Mouse (Mus musculus): ENCODE results near the gene Ckap2. TPM values are rescaled to one million over a fixed set of nuclear protein-coding genes. Genes with fewer than 3 reads are reported as not detected.
A peak's percentile ranks its signal among the peaks of the same experiment; 100 is the strongest.
"Not testable (repeated sequence)": the region's sequence is repeated elsewhere in the genome, so short reads cannot be mapped to it uniquely, and the experiment has no call there.

Ckap2 gene
- polyA plus RNA-seq, 1 experiment from 2014 or later, result 53.2 TPM

DNA sequence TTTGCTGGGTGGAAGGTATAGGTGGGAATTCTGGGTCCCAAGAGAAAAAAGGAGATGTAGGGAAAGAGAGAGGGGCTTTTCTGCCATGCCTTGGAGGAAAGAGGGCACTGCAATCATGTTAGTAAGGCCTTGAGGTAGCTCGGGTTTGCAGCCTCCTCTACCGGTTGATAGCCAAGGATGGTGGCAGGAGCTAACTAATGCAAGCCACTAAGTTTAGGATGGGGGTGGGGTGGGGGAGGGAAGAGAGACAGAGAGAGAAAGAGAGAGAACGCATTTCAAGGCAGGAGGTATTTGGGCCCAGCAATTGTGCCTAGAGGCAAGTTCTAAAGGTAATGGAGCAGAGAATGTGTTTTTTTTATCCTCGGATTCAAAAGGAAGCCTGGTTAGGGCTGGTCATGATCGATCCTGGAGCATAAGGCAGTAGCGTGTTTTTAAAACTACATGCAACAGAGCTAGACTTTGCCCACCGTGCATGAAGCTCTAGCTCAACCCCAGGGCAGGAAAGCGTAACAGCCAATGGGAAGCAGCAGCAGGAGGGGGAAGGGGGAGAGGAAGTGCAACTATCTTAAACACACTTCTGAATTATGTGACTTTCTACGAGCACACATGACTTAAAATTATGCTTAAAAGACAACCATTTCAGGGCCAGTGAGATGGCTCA, 37.8 kb downstream of the Ckap2 start:
- WGBS, result 63% methylated on average over 9 of the region's 9 CpGs
- no peak for ATAC-seq (ENCODE audit: insufficient number of reproducible peaks, insufficient read depth, low FRiP score, low TSS enrichment, low read depth)
- H3K4me2 ChIP-seq, result no peak overlapping the region
- no peaks in the 10 kb centered on the region for H3K9me3 ChIP-seq
- H3K9ac ChIP-seq, result no peak overlapping the region
- no peak overlapping the region for H3K4me3 ChIP-seq
- H3K36me3 ChIP-seq, result peaks cover 13% of the 10 kb centered on the region
- no peaks in the 10 kb centered on the region for H3K4me1 ChIP-seq
- H3K27me3 ChIP-seq, result no peaks in the 10 kb centered on the region
- H3K27ac ChIP-seq, result no peak overlapping the region

DNA sequence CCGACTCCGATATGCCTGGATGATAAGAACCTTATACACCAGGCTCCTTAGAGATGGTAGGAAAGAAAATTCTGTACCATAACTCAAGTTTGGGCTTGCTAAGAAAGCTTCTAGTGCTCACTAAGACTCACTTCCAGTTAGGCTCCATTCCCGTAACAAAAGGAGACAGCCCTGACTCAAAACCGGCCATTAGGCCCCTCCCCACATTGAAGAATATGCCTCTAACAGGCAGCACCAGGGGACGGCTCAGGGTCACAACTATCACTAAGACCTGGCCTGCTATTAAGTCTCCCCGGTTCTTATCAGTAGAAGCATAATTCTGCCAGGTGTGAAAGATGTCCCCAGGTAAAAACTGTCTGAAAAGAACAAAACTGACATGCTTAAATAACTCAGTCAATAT, 39.8 kb downstream of the Ckap2 start:
- Histone ChIP-seq H3K4me1 (no peaks in the 10 kb centered on the region), H3K27ac (no peak overlapping the region), H3K9me3 (no peaks in the 10 kb centered on the region), H3K4me3 (no peak overlapping the region), H3K36me3 (peaks cover 21% of the 10 kb centered on the region), H3K9ac (no peak overlapping the region), H3K4me2 (no peak overlapping the region), H3K27me3 (no peaks in the 10 kb centered on the region)
- ATAC-seq (ENCODE audit: insufficient number of reproducible peaks, insufficient read depth, low FRiP score, low TSS enrichment, low read depth), result no peak
- 78% methylated on average over 6 of the region's 6 CpGs for WGBS

- no peaks in the 10 kb centered on the region for H3K27me3 ChIP-seq
- no peaks in the 10 kb centered on the region for H3K9me3 ChIP-seq
- ATAC-seq (ENCODE audit: insufficient number of reproducible peaks, insufficient read depth, low FRiP score, low TSS enrichment, low read depth), result no peak
- WGBS, result 75% methylated on average over 1 of the region's 1 CpGs
- no peak overlapping the region for H3K4me2 ChIP-seq
- no peak overlapping the region for H3K4me3 ChIP-seq
- no peaks in the 10 kb centered on the region for H3K4me1 ChIP-seq
- H3K9ac ChIP-seq, result no peak overlapping the region
- H3K27ac ChIP-seq, result no peak overlapping the region
- peaks cover 23% of the 10 kb centered on the region for H3K36me3 ChIP-seq
Observed at GRCm38 (mm10) chr8:22143764-22144491, 41.7 kb downstream of the Ckap2 start.

GRCm38 (mm10) chr8:22142592-22142991, 43.0 kb downstream of the Ckap2 start:
- H3K36me3 ChIP-seq, result peaks cover 13% of the 10 kb centered on the region; the same call in 1 of the 2 replicates
- no peaks in the 10 kb centered on the region for H3K9me3 ChIP-seq
- H3K4me3 ChIP-seq, result no peak overlapping the region
- H3K27ac ChIP-seq, result no peak overlapping the region
- WGBS, result 88% methylated on average over 4 of the region's 4 CpGs
- no peaks in the 10 kb centered on the region for H3K27me3 ChIP-seq
- no peaks in the 10 kb centered on the region for H3K4me1 ChIP-seq
- no peak for ATAC-seq (ENCODE audit: insufficient number of reproducible peaks, insufficient read depth, low FRiP score, low TSS enrichment, low read depth)
- H3K9ac ChIP-seq, result no peak overlapping the region
- no peak overlapping the region for H3K4me2 ChIP-seq

GRCm38 (mm10) chr8:22141836-22142385, 43.7 kb downstream of the Ckap2 start:
- Histone ChIP-seq H3K9ac (no peak overlapping the region), H3K4me1 (no peaks in the 10 kb centered on the region), H3K4me2 (no peak overlapping the region), H3K27ac (no peak overlapping the region), H3K9me3 (no peaks in the 10 kb centered on the region), H3K4me3 (no peak overlapping the region), H3K36me3 (peaks cover 13% of the 10 kb centered on the region; the same call in 1 of the 2 replicates), H3K27me3 (no peaks in the 10 kb centered on the region)
- no peak for ATAC-seq (ENCODE audit: insufficient number of reproducible peaks, insufficient read depth, low FRiP score, low TSS enrichment, low read depth)
- 85% methylated on average over 4 of the region's 4 CpGs for WGBS

DNA sequence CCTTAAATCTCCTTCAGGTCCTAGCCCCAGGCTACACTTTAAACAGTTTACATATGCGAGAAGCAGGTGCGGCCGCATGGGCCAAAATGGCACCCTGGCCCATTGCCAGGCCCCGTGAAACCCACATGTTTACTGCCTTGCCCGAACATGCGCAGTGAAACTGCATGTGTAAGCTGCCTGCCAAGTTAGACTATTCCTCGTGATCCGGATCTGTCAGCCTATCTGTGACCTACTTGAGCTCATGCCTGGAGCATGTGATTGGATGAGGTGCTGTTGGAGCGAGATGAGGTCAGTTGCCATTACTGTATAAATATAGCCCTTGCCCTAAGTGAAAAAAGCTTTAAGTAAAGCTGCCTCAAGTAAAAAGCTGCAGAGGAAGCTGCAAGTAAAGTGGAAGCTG, 49.2 kb downstream of the Ckap2 start:
- ATAC-seq (ENCODE audit: insufficient number of reproducible peaks, insufficient read depth, low FRiP score, low TSS enrichment, low read depth); H3K27me3 ChIP-seq: not testable (repeated sequence)

DNA sequence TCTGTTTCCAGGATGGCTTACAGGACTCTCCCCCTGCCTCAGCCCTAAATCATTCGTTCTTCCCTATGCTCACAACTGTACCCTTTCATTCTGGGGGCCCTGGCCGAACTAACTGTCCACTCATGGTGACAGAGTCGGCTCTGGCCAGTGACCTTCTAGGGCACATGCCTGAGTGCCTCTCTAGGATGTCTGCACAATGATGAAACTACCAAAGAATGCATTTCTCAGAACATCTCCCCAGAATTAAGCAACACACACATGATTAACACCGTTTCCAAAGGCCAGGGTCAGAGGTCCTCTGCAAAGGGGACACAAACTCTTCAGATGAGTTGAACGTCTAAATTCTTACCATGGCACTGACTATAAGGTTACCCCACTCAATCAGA, 50.9 kb downstream of the Ckap2 start:
- Histone ChIP-seq H3K4me3 (no peak overlapping the region), H3K27ac (no peak overlapping the region), H3K9me3 (no peaks in the 10 kb centered on the region), H3K36me3 (peaks cover 9% of the 10 kb centered on the region; the same call in 1 of the 2 replicates), H3K27me3 (no peaks in the 10 kb centered on the region), H3K4me1 (no peaks in the 10 kb centered on the region), H3K4me2 (no peak overlapping the region), H3K9ac (no peak overlapping the region)
- WGBS, result 83% methylated on average over 5 of the region's 5 CpGs
- ATAC-seq (ENCODE audit: insufficient number of reproducible peaks, insufficient read depth, low FRiP score, low TSS enrichment, low read depth), result no peak

More for the DNA sequence above, 49.2 kb downstream of the Ckap2 start:
- H3K27ac ChIP-seq, H3K4me1 ChIP-seq, H3K4me3 ChIP-seq, H3K4me2 ChIP-seq, H3K9me3 ChIP-seq, H3K9ac ChIP-seq: not testable (repeated sequence)
- H3K36me3 ChIP-seq, result peaks cover 10% of the 10 kb centered on the region; the same call in 1 of the 2 replicates
- WGBS, result 64% methylated on average over 9 of the region's 9 CpGs

GRCm38 (mm10) chr8:22134078-22134749, 51.4 kb downstream of the Ckap2 start:
- H3K9me3 ChIP-seq, result no peaks in the 10 kb centered on the region
- no peaks in the 10 kb centered on the region for H3K4me1 ChIP-seq
- H3K4me3 ChIP-seq, result no peak overlapping the region
- H3K36me3 ChIP-seq, result peaks cover 9% of the 10 kb centered on the region; the same call in 1 of the 2 replicates
- no peak overlapping the region for H3K27ac ChIP-seq
- no peak overlapping the region for H3K4me2 ChIP-seq
- no peaks in the 10 kb centered on the region for H3K27me3 ChIP-seq
- ATAC-seq (ENCODE audit: insufficient number of reproducible peaks, insufficient read depth, low FRiP score, low TSS enrichment, low read depth), result 0 out of 2 replicates have a peak, but pooled peaks have one; percentile 37
- H3K9ac ChIP-seq, result no peak overlapping the region
- WGBS, result 95% methylated on average over 7 of the region's 7 CpGs

GRCm38 (mm10) chr8:22132062-22132461, 53.6 kb downstream of the Ckap2 start:
- no peaks in the 10 kb centered on the region for H3K4me1 ChIP-seq
- H3K36me3 ChIP-seq, result peaks cover 23% of the 10 kb centered on the region
- H3K27me3 ChIP-seq, result no peaks in the 10 kb centered on the region
- H3K4me2 ChIP-seq, result no peak overlapping the region
- 62% methylated on average over 12 of the region's 12 CpGs for whole genome bisulfite sequencing
- ATAC-seq (ENCODE audit: insufficient number of reproducible peaks, insufficient read depth, low FRiP score, low TSS enrichment, low read depth), result no peak
- no peak overlapping the region for H3K9ac ChIP-seq
- H3K4me3 ChIP-seq, result no peak overlapping the region
- no peaks in the 10 kb centered on the region for H3K9me3 ChIP-seq
- no peak overlapping the region for H3K27ac ChIP-seq

DNA sequence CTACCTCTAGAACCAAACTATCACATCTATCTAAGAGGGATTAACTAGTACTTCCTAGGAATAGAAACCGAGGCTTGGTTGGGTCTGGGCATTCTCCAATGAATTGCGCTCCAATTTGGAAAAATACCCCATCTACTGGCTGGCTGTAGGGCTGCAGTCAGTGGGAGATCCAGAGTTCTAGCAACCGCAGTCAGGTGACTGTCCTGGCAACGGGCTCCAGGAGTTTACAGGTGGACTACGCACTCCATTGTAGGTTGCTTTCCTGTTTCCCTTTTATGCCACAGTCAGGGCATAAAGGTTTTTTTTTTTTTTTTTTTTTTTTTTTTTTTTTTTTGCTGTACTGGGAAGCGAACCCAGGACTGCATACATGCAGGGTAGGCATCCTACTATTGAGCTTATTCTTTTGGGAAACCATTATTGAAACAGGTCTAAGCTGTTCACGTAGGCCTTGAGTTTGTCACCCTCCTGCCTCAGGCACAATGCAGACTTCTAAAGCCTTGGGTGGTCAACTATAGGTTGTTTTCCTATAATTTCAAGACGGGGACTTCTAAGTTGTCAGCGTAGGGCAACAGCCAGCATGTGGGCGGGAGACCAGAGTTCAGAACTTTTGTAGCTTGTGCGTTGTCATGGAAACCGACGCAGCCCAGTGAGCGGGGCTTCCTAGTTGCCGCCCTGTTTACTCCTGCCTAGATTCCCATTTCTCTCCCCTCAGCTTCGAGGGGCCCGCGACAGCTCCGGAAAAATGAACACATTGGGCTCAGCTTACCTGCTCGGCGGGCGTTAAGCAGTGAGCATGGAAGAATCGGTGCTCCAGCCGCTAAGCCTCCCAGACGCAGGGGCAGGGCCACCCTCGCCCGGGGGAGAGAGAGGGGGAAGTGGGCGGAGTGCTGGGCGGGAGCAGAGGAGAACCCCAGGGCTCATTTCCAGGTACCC, 61.1 kb downstream of the Ckap2 start, which contains the start of gene Nek5:
Gene Nek5 (minus strand): TSS at position 834 of the 933 bp plus-strand sequence.
- Histone ChIP-seq H3K4me3 (peak within 1 kb of the TSS; percentile 51), H3K27ac (no peak within 1 kb of the TSS), H3K9ac (peak within 1 kb of the TSS; percentile 64), H3K9me3 (no peaks in the 10 kb centered on the region), H3K36me3 (peaks cover 14% of the 10 kb centered on the region), H3K4me1 (no peaks in the 10 kb centered on the region), H3K27me3 (no peaks in the 10 kb centered on the region), H3K4me2 (peak within 1 kb of the TSS; percentile 89)
- 1% methylated on average over 29 of the region's 29 CpGs for WGBS
- peak; percentile 76 for ATAC-seq (ENCODE audit: insufficient number of reproducible peaks, insufficient read depth, low FRiP score, low TSS enrichment, low read depth)
